In genomic region chr15:22280919-22281318, GRCm38 (mm10) we compare ENCODE assay signal across 25 mouse cellular contexts.
"Had no signal": no experiment of that assay in that cellular context is flagged by ENCODE, and none has a peak within 500 bp of the region (broad histone marks: within the 10 kb centered on the region; RNA-seq: fewer than 3 reads in every experiment).

No protein-coding gene starts in this region.

- H3K9ac ChIP-seq: heart, embryonic 13.5 days; heart, embryonic 15.5 days; hindbrain, embryonic 13.5 days; hindbrain, embryonic 15.5 days; kidney, embryonic 15.5 days; limb, embryonic 13.5 days; limb, embryonic 15.5 days; liver, embryonic 12.5 days had no signal

- H3K36me3 ChIP-seq: heart, embryonic 10.5 days; heart, embryonic 13.5 days; heart, embryonic 15.5 days; hindbrain, embryonic 13.5 days; hindbrain, embryonic 15.5 days; kidney, embryonic 15.5 days; limb, embryonic 13.5 days; limb, embryonic 15.5 days; liver, embryonic 12.5 days had no signal

- ATAC-seq: hindbrain, postnatal 0 days; intestine, embryonic 16.5 days; liver, embryonic 12.5 days had no signal

- H3K9me3 ChIP-seq: heart, embryonic 10.5 days; heart, embryonic 13.5 days; heart, embryonic 15.5 days; hindbrain, embryonic 13.5 days; hindbrain, embryonic 15.5 days; kidney, embryonic 15.5 days; limb, embryonic 13.5 days; limb, embryonic 15.5 days; liver, embryonic 12.5 days had no signal

- DNase-seq: gastrocnemius, postnatal 14 days; gastrocnemius, postnatal 36 days; heart, adult 18-20 months; heart, postnatal 14 days; heart, postnatal 36 days; kidney, adult 11 months; kidney, adult 2 months; kidney, adult 9 months; kidney, postnatal 14 days; kidney, postnatal 36 days; layer of hippocampus, adult 9-11 months; layer of hippocampus, postnatal 36 days; left cerebral cortex, postnatal 4 days had no signal

- H3K4me3 ChIP-seq: heart, embryonic 10.5 days; heart, embryonic 13.5 days; heart, embryonic 15.5 days; hindbrain, embryonic 13.5 days; hindbrain, embryonic 15.5 days; kidney, embryonic 15.5 days; limb, embryonic 13.5 days; limb, embryonic 15.5 days; liver, embryonic 12.5 days had no signal

- H3K4me2 ChIP-seq: heart, embryonic 13.5 days; heart, embryonic 15.5 days; hindbrain, embryonic 13.5 days; hindbrain, embryonic 15.5 days; kidney, embryonic 15.5 days; limb, embryonic 13.5 days; limb, embryonic 15.5 days; liver, embryonic 12.5 days had no signal

- H3K27ac ChIP-seq: heart, embryonic 10.5 days; heart, embryonic 13.5 days; heart, embryonic 15.5 days; hindbrain, embryonic 13.5 days; hindbrain, embryonic 15.5 days; hindbrain, postnatal 0 days; kidney, embryonic 15.5 days; kidney, postnatal 0 days; limb, embryonic 13.5 days; limb, embryonic 15.5 days; liver, embryonic 12.5 days had no signal

- H3K27me3 ChIP-seq: heart, embryonic 13.5 days; heart, embryonic 15.5 days; hindbrain, embryonic 13.5 days; hindbrain, embryonic 15.5 days; kidney, embryonic 15.5 days; limb, embryonic 13.5 days; limb, embryonic 15.5 days; liver, embryonic 12.5 days had no signal

- H3K4me1 ChIP-seq: heart, embryonic 10.5 days; heart, embryonic 13.5 days; heart, embryonic 15.5 days; hindbrain, embryonic 13.5 days; hindbrain, embryonic 15.5 days; kidney, embryonic 15.5 days; limb, embryonic 13.5 days; limb, embryonic 15.5 days; liver, embryonic 12.5 days had no signal
